Mouse (Mus musculus): ENCODE measurements around the gene Sntb2.

- TF ChIP-seq EP300 (optimal IDR thresholded peaks at IDR 0.05): no peak
- TF ChIP-seq CTCF (IDR thresholded peaks at IDR 0.05; ENCODE audit: low read depth): no peak
These were observed 10.6 kb upstream of the Sntb2 start for GRCm38 (mm10) chr8:106924904-106925349.
